Mouse (Mus musculus) heart, adult 2 months (tissue): Measurements from ENCODE around the gene Olfr983. TPM values are rescaled to one million over a fixed set of nuclear protein-coding genes. Genes with fewer than 3 reads are reported as not detected.

Source experiments
- DNase-seq, 2 experiments: peaks; one replicate each; pipeline ENCODE4 v3.0.0; 2021
- H3K27ac ChIP-seq: fragments of 200-600 bp; 2 replicates; pipeline ENCODE4 v1.8.1; 2022
- H3K27me3 ChIP-seq: fragments of 200-500 bp; 2 replicates; pipeline ENCODE4 v1.6.1; 2012; ENCODE audit warnings: mild to moderate bottlenecking, low read length, inconsistent platforms, mixed read lengths; ENCODE audit not compliant: control insufficient read depth, insufficient read depth
- H3K36me3 ChIP-seq: fragments of 200-500 bp; 2 replicates; pipeline ENCODE4 v1.6.1; 2012; ENCODE audit warnings: low read length, inconsistent platforms; ENCODE audit not compliant: control insufficient read depth, insufficient read depth
- H3K4me1 ChIP-seq: fragments of 200-500 bp; 2 replicates; pipeline ENCODE4 v1.6.1; 2011; ENCODE audit warnings: low read length; ENCODE audit not compliant: control insufficient read depth, insufficient read depth
- H3K4me3 ChIP-seq: fragments of 200-600 bp; 2 replicates; pipeline ENCODE4 v1.8.1; 2022
- H3K79me2 ChIP-seq: fragments of 200-500 bp; replicated peaks from 2 replicates; pipeline ENCODE4 v1.6.1; 2012; ENCODE audit warnings: mild to moderate bottlenecking, inconsistent platforms, low read length, moderate library complexity, mixed read lengths; ENCODE audit not compliant: control insufficient read depth, insufficient read depth
- H3K9ac ChIP-seq: fragments of 200-500 bp; 2 replicates; pipeline ENCODE4 v1.6.1; 2012; ENCODE audit warnings: low read depth, mild to moderate bottlenecking, control low read depth, inconsistent platforms, low read length, mixed read lengths
- CTCF ChIP-seq: fragments of 200-600 bp; IDR thresholded peaks from 2 replicates; pipeline ENCODE4 v1.8.1; 2022; ENCODE audit warnings: antibody characterized with exemption, mild to moderate bottlenecking, moderate library complexity
- EP300 ChIP-seq: fragments of 200-500 bp; IDR thresholded peaks from 2 replicates; pipeline ENCODE4 v1.6.1; 2011; ENCODE audit warnings: low read depth, low read length, control low read depth; ENCODE audit not compliant: insufficient read depth
- POLR2A ChIP-seq: fragments of 200-500 bp; IDR thresholded peaks from 2 replicates; pipeline ENCODE4 v1.6.1; 2011; ENCODE audit warnings: mild to moderate bottlenecking, low read depth, low read length, control low read depth; ENCODE audit not compliant: insufficient read depth
- whole genome bisulfite sequencing: fragments of 180-500 bp; shearing (Covaris S2); methylation state at CpG from one replicate; pipeline ENCODE4 v1.1.7; 2018; 5-methylcytosine and 5-hydroxymethylcytosine counted together
- intact Hi-C: fragments of 180-260 bp; cut with DNase I; formaldehyde crosslinking; loops from one replicate; pipeline ENCODE4 v1.15.1; 2025
- polyA plus RNA-seq: library from polyadenylated mRNA; depleted of rRNA; stranded (reverse); fragments of >200 nt; gene quantifications from 2 replicates; pipeline ENCODE4 v1.2.3, GENCODE M21; 2012; rRNA removed
- total RNA-seq, 2 experiments: library from RNA; stranded (reverse); gene quantifications; 2 replicates each; pipeline ENCODE4 v1.2.3; 2021

The Olfr983 gene
- total and polyA plus RNA-seq, 3 experiments = not detected

- 47% methylated on average over 5 of the region's 5 CpGs for WGBS
- Histone ChIP-seq H3K4me3 (no peak overlapping the region), H3K4me1 (0 out of 2 replicates have a peak, but pooled peaks cover 2% of the 10 kb centered on the region), H3K27me3 (no peaks in the 10 kb centered on the region), H3K27ac (peak overlapping the region; percentile 12; the same call in 1 of the 2 replicates), H3K36me3 (no peaks in the 10 kb centered on the region), H3K9ac (no peak overlapping the region), H3K79me2 (no peaks in the 10 kb centered on the region)
- TF ChIP-seq POLR2A = no peak
- TF ChIP-seq EP300 = no peak
- TF ChIP-seq CTCF = no peak
- no peak for DNase-seq
- intact Hi-C loops = no loop called here
Observed at GRCm38 (mm10) chr9:40117287-40117659, 23.9 kb upstream of the Olfr983 start.

- H3K79me2 ChIP-seq = no peaks in the 10 kb centered on the region
- no peaks in the 10 kb centered on the region for H3K27me3 ChIP-seq
- H3K4me1 ChIP-seq = 0 out of 2 replicates have a peak, but pooled peaks cover 2% of the 10 kb centered on the region
- peak; percentile 74 to 80 for DNase-seq
- no peak overlapping the region for H3K9ac ChIP-seq
- H3K27ac ChIP-seq = peak overlapping the region; percentile 12; the same call in 1 of the 2 replicates
- no peak overlapping the region for H3K4me3 ChIP-seq
- H3K36me3 ChIP-seq = no peaks in the 10 kb centered on the region
- TF ChIP-seq POLR2A (no peak), CTCF (no peak), EP300 (no peak)
- intact Hi-C loops = no loop called here
- 43% methylated on average over 10 of the region's 10 CpGs for WGBS
Observed at GRCm38 (mm10) chr9:40116645-40117286, 23.4 kb upstream of the Olfr983 start.

DNA sequence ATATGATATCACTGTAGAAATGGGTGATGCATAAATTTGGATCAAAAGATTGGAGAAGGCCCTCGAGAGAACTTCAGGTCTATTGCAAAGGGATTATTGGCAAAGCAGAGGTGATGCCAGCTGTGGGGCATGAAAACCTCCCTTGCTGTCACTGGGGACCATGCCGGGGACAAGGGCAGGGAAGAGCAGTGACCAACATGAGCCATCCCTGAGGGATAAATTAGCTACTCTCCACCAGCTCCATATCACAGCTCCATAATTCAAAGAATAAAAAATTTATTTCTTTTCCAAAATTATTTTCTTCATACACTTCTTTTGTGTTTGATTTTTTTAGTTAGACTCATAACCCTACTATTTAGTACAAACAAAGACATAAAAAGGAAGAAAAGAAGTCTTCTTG lies 20.7 kb upstream of the Olfr983 start, which contains the start of gene Olfr984:
TSS of gene Olfr984 (minus strand) at position 101 of the 400 bp plus-strand sequence.
- Histone ChIP-seq H3K4me3 (no peak within 1 kb of the TSS), H3K79me2 (no peaks in the 10 kb centered on the region), H3K27me3 (no peaks in the 10 kb centered on the region), H3K27ac (no peak within 1 kb of the TSS), H3K4me1 (0 out of 2 replicates have a peak, but pooled peaks cover 2% of the 10 kb centered on the region), H3K9ac (no peak within 1 kb of the TSS), H3K36me3 (no peaks in the 10 kb centered on the region)
- no peak for DNase-seq
- intact Hi-C loops = no loop called here
- WGBS = 75% methylated on average over 2 of the region's 2 CpGs
- TF ChIP-seq EP300 (no peak), POLR2A (no peak), CTCF (no peak)

- Histone ChIP-seq H3K36me3 (no peaks in the 10 kb centered on the region), H3K27ac (no peak overlapping the region), H3K4me1 (no peaks in the 10 kb centered on the region), H3K9ac (no peak overlapping the region), H3K4me3 (no peak overlapping the region), H3K27me3 (no peaks in the 10 kb centered on the region), H3K79me2 (no peaks in the 10 kb centered on the region)
- TF ChIP-seq CTCF (no peak), EP300 (no peak), POLR2A (no peak)
- no peak for DNase-seq
- 53% methylated on average over 3 of the region's 3 CpGs for WGBS
- intact Hi-C loops = no loop called here
Observed at GRCm38 (mm10) chr9:40094769-40095168, 1.4 kb upstream of the Olfr983 start.

GRCm38 (mm10) chr9:40073529-40073928 lies 19.9 kb downstream of the Olfr983 start, which contains the start of gene Olfr982:
Gene Olfr982, plus strand, starts transcription at chr9:40073829.
- Histone ChIP-seq H3K27ac (no peak within 1 kb of the TSS), H3K27me3 (no peaks in the 10 kb centered on the region), H3K36me3 (no peaks in the 10 kb centered on the region), H3K4me1 (no peaks in the 10 kb centered on the region), H3K4me3 (no peak within 1 kb of the TSS), H3K79me2 (no peaks in the 10 kb centered on the region), H3K9ac (no peak within 1 kb of the TSS)
- intact Hi-C loops = no loop called here
- TF ChIP-seq EP300 (no peak), POLR2A (no peak), CTCF (no peak)
- WGBS = 66% methylated on average over 2 of the region's 2 CpGs
- no peak for DNase-seq

DNA sequence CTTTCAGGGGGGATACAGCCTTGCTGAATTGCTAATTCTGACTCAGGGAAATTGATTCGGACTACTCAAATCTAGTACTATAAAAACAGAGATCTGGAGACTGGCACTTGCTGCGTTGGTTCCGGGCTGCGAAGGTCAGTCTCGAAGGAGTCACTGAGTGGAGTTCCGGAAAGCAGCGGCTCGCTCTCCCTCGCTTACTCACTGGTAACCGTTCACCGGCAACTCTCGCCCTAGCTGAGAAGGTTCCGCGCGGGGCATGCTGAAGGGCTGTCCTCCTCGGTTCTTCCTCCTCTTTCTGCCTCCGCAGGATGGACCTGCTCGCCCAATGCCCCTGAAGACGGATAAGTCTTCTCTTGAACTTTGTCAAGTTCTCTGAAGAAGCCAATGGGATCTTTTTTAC lies 43.3 kb downstream of the Olfr983 start:
- Histone ChIP-seq H3K9ac (no peak overlapping the region), H3K36me3 (no peaks in the 10 kb centered on the region), H3K4me3 (no peak overlapping the region), H3K27me3 (no peaks in the 10 kb centered on the region), H3K79me2 (no peaks in the 10 kb centered on the region), H3K4me1 (no peaks in the 10 kb centered on the region), H3K27ac (no peak overlapping the region)
- DNase-seq = no peak
- intact Hi-C loops = no loop called here
- 87% methylated on average over 19 of the region's 19 CpGs for WGBS
- TF ChIP-seq EP300 (no peak), CTCF (no peak), POLR2A (no peak)

Other genes with a start within 250 kb of the Olfr983 start
- gene Olfr972, start 227.2 kb downstream of the Olfr983 start, total RNA-seq = not detected
- gene Olfr972, start 227.2 kb downstream of the Olfr983 start, polyA plus RNA-seq = not detected in 2 replicates
- not detected for gene Olfr229, start 186.3 kb downstream of the Olfr983 start, total RNA-seq
- not detected in 2 replicates for gene Olfr229, start 186.3 kb downstream of the Olfr983 start, polyA plus RNA-seq
- not detected for gene Olfr974, start 156.1 kb downstream of the Olfr983 start, total RNA-seq
- gene Olfr974, start 156.1 kb downstream of the Olfr983 start, polyA plus RNA-seq = not detected in 2 replicates
- not detected for gene Olfr975, start 141.5 kb downstream of the Olfr983 start, total RNA-seq
- not detected in 2 replicates for gene Olfr975, start 141.5 kb downstream of the Olfr983 start, polyA plus RNA-seq
- gene Olfr976, start 132.5 kb downstream of the Olfr983 start, total RNA-seq = not detected
- not detected in 2 replicates for gene Olfr976, start 132.5 kb downstream of the Olfr983 start, polyA plus RNA-seq
- gene Olfr978, start 101.5 kb downstream of the Olfr983 start, total RNA-seq = not detected
- not detected in 2 replicates for gene Olfr978, start 101.5 kb downstream of the Olfr983 start, polyA plus RNA-seq
- gene Olfr979, start 90.1 kb downstream of the Olfr983 start, total RNA-seq = not detected
- gene Olfr979, start 90.1 kb downstream of the Olfr983 start, polyA plus RNA-seq = not detected in 2 replicates
- gene Olfr980, start 84.0 kb downstream of the Olfr983 start, total RNA-seq = not detected
- gene Olfr980, start 84.0 kb downstream of the Olfr983 start, polyA plus RNA-seq = not detected in 2 replicates
- gene Olfr981, start 72.1 kb downstream of the Olfr983 start, total RNA-seq = not detected
- not detected in 2 replicates for gene Olfr981, start 72.1 kb downstream of the Olfr983 start, polyA plus RNA-seq
- gene Olfr982, start 19.8 kb downstream of the Olfr983 start, total RNA-seq = not detected
- not detected in 2 replicates for gene Olfr982, start 19.8 kb downstream of the Olfr983 start, polyA plus RNA-seq
- gene Olfr984, start 20.6 kb upstream of the Olfr983 start, total RNA-seq = not detected
- not detected in 2 replicates for gene Olfr984, start 20.6 kb upstream of the Olfr983 start, polyA plus RNA-seq
- gene Olfr985, start 36.6 kb upstream of the Olfr983 start, total RNA-seq = not detected
- not detected in 2 replicates for gene Olfr985, start 36.6 kb upstream of the Olfr983 start, polyA plus RNA-seq
- gene Tmem225, start 54.5 kb upstream of the Olfr983 start, total RNA-seq = not detected
- not detected in 2 replicates for gene Tmem225, start 54.5 kb upstream of the Olfr983 start, polyA plus RNA-seq
- not detected for gene Olfr986, start 87.3 kb upstream of the Olfr983 start, total RNA-seq
- gene Olfr986, start 87.3 kb upstream of the Olfr983 start, polyA plus RNA-seq = not detected in 2 replicates
- 1 to 10 TPM; 2.7 to 2.8 TPM for gene Zfp202, start 98.7 kb upstream of the Olfr983 start, total RNA-seq
- 1.2 and 1.8 TPM in 2 replicates for gene Zfp202, start 98.7 kb upstream of the Olfr983 start, polyA plus RNA-seq
- 1 to 10 TPM in 1 of 2 experiments, under 1 TPM in 1; 0.70 to 2.0 TPM for gene Scn3b, start 175.6 kb upstream of the Olfr983 start, total RNA-seq
- 0.91 and 0.96 TPM in 2 replicates for gene Scn3b, start 175.6 kb upstream of the Olfr983 start, polyA plus RNA-seq